Mouse (Mus musculus): ENCODE data around the gene Pus7l.

- TF ChIP-seq CTCF (IDR thresholded peaks at IDR 0.05) (peak; percentile 43), EP300 (IDR thresholded peaks at IDR 0.05) (no peak)
Measured at GRCm38 (mm10) chr15:94589219-94590075, 46.1 kb upstream of the Pus7l start, which contains the start of gene Twf1.
